Mouse (Mus musculus) kidney, adult 2 months (tissue): ENCODE data around the gene Hk3.

Experiments used
- CTCF ChIP-seq: fragments of 200-500 bp; conservative IDR thresholded peaks from 2 replicates; pipeline ENCODE4 v1.5.1; 2011; ENCODE audit warnings: low read depth, mild to moderate bottlenecking, control low read depth, low read length, moderate library complexity, mixed read lengths; ENCODE audit not compliant: insufficient read depth, insufficient read length
- POLR2A ChIP-seq: fragments of 200-500 bp; IDR thresholded peaks from one replicate; pipeline ENCODE4 v1.6.1; 2011; ENCODE audit warnings: low read depth, low read length, control low read depth

GRCm38 (mm10) chr13:55011981-55012478 is 9.2 kb downstream of the Hk3 start:
- TF ChIP-seq POLR2A (no peak), CTCF (peak; percentile 23; the same call in 1 of the 2 replicates)
